Mouse (Mus musculus): ENCODE measurements around the gene Mid1. TPM values are rescaled to one million over a fixed set of nuclear protein-coding genes. Genes with fewer than 3 reads are reported as not detected.
A peak's percentile ranks its signal among the peaks of the same experiment; 100 is the strongest.
"Not testable (repeated sequence)": the region's sequence is repeated elsewhere in the genome, so short reads cannot be mapped to it uniquely, and the experiment has no call there.

The Mid1 gene
- polyA plus RNA-seq, 1 experiment from 2014 or later = 11.7 TPM

- no peaks in the 10 kb centered on the region for H3K9me3 ChIP-seq (replicated peaks)
- no peaks in the 10 kb centered on the region for H3K36me3 ChIP-seq (ENCODE audit: poor library complexity, severe bottlenecking)
- peaks cover 7% of the 10 kb centered on the region; the same call in 1 of the 2 replicates for H3K27me3 ChIP-seq
- H3K4me2 ChIP-seq = no peak overlapping the region
- peaks cover 17% of the 10 kb centered on the region; the same call in 1 of the 2 replicates for H3K4me1 ChIP-seq
- H3K4me3 ChIP-seq = no peak overlapping the region
- no peak overlapping the region for H3K27ac ChIP-seq
- ATAC-seq = no peak
- no peak overlapping the region for H3K9ac ChIP-seq
- WGBS = 77% methylated on average over 3 of the region's 3 CpGs
These were observed 248.2 kb downstream of the Mid1 start for GRCm38 (mm10) chrX:169933228-169933627.

- WGBS = 44% methylated on average over 5 of the region's 5 CpGs
- Histone ChIP-seq H3K4me2 (no peak overlapping the region), H3K36me3 (ENCODE audit: poor library complexity, severe bottlenecking) (no peaks in the 10 kb centered on the region), H3K4me3 (no peak overlapping the region), H3K9ac (no peak overlapping the region), H3K27me3 (peaks cover 7% of the 10 kb centered on the region; the same call in 1 of the 2 replicates), H3K9me3 (replicated peaks) (no peaks in the 10 kb centered on the region), H3K27ac (no peak overlapping the region), H3K4me1 (peaks cover 9% of the 10 kb centered on the region; the same call in 1 of the 2 replicates)
- no peak for ATAC-seq
These were observed 252.2 kb downstream of the Mid1 start for GRCm38 (mm10) chrX:169937119-169937719.

GRCm38 (mm10) chrX:169940531-169940930 lies 255.5 kb downstream of the Mid1 start:
- Histone ChIP-seq H3K9ac (no peak overlapping the region), H3K36me3 (ENCODE audit: poor library complexity, severe bottlenecking) (no peaks in the 10 kb centered on the region), H3K27me3 (peaks cover 3% of the 10 kb centered on the region; the same call in 1 of the 2 replicates), H3K9me3 (replicated peaks) (no peaks in the 10 kb centered on the region), H3K4me3 (no peak overlapping the region), H3K4me1 (no peaks in the 10 kb centered on the region), H3K4me2 (no peak overlapping the region), H3K27ac (no peak overlapping the region)
- ATAC-seq = no peak
- 90% methylated on average over 4 of the region's 4 CpGs for WGBS

DNA sequence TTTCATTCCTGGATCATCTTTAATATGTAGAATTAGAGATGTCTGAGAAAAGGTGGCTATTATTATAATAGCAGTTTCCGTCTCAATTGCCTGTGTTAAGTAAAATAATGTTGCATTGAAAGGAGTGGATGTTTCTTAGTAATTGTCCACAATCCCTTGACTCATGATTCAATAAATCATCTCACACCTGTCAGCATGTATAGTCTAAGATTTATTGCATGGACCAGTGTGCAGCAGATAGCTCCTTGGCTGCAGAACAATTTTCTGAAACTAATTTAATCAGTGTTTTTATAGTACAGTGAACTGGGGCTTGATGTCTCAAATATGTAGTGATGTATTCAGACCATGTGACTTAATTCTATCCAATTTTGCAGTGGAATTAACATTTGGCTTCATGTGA lies 265.6 kb downstream of the Mid1 start:
- Histone ChIP-seq H3K4me2 (no peak overlapping the region), H3K9ac (no peak overlapping the region), H3K27ac (no peak overlapping the region), H3K4me1 (peaks cover 9% of the 10 kb centered on the region), H3K4me3 (no peak overlapping the region), H3K36me3 (ENCODE audit: poor library complexity, severe bottlenecking) (no peaks in the 10 kb centered on the region), H3K27me3 (no peaks in the 10 kb centered on the region), H3K9me3 (replicated peaks) (no peaks in the 10 kb centered on the region)
- no peak for ATAC-seq
- 26% methylated on average over 1 of the region's 1 CpGs for WGBS

DNA sequence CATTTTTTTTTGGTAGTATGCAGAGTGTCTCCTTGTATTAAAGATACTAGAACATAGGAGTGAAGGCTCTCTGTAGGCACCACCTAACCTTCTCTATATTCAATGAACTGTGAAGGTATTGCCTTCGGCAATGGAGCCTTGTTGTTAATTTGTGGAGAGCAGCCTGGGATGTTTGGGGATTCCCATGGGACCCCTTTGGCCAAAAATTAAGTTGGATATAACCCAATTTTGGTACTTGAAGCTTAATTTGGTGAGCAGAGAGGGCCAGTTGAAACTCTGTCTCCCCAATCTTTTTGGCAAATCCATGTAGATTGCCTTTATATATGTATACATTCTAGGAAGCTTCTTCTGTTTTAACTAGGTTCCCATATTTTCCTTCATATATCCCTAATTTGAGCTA lies 284.3 kb downstream of the Mid1 start:
- no peaks in the 10 kb centered on the region for H3K27me3 ChIP-seq
- no peaks in the 10 kb centered on the region for H3K4me1 ChIP-seq
- H3K4me2 ChIP-seq = no peak overlapping the region
- no peak for ATAC-seq
- H3K9ac ChIP-seq = no peak overlapping the region
- peaks cover 34% of the 10 kb centered on the region for H3K9me3 ChIP-seq (replicated peaks)
- peaks cover 30% of the 10 kb centered on the region for H3K36me3 ChIP-seq (ENCODE audit: poor library complexity, severe bottlenecking)
- WGBS = 94% methylated on average over 1 of the region's 1 CpGs
- no peak overlapping the region for H3K4me3 ChIP-seq
- H3K27ac ChIP-seq = no peak overlapping the region

GRCm38 (mm10) chrX:169969765-169970164 lies 284.8 kb downstream of the Mid1 start:
- 86% methylated on average over 3 of the region's 3 CpGs for WGBS
- H3K9ac ChIP-seq, H3K4me3 ChIP-seq, H3K27ac ChIP-seq, H3K4me1 ChIP-seq, H3K4me2 ChIP-seq, H3K27me3 ChIP-seq: not testable (repeated sequence)
- Histone ChIP-seq H3K36me3 (ENCODE audit: poor library complexity, severe bottlenecking) (peaks cover 34% of the 10 kb centered on the region), H3K9me3 (replicated peaks) (peaks cover 38% of the 10 kb centered on the region)
- peak; percentile 52; the same call in 1 of the 2 replicates for ATAC-seq

DNA sequence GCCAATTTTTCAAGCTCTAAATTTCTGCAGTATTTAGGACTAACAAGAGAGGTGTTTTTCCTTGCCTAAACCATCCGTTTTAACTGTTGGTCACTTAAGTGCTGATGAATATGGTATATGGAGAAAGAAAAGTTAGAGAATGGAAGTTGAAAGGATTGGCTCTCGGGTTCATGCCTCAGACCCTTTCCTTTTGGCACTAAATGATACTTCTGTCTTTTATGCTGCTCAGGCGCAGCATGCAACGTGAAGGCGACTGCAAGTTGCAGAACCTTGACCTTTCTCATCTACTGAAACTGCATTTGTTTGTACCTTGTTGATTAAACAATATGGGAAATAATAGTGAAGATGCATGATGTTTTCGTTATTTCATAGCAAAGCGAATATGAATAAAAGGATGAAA lies 285.5 kb downstream of the Mid1 start:
- H3K27me3 ChIP-seq, H3K9ac ChIP-seq, H3K4me1 ChIP-seq, H3K4me2 ChIP-seq, H3K4me3 ChIP-seq, ATAC-seq, H3K27ac ChIP-seq: not testable (repeated sequence)
- 88% methylated on average over 7 of the region's 7 CpGs for WGBS
- Histone ChIP-seq H3K36me3 (ENCODE audit: poor library complexity, severe bottlenecking) (peaks cover 40% of the 10 kb centered on the region), H3K9me3 (replicated peaks) (peaks cover 46% of the 10 kb centered on the region)

DNA sequence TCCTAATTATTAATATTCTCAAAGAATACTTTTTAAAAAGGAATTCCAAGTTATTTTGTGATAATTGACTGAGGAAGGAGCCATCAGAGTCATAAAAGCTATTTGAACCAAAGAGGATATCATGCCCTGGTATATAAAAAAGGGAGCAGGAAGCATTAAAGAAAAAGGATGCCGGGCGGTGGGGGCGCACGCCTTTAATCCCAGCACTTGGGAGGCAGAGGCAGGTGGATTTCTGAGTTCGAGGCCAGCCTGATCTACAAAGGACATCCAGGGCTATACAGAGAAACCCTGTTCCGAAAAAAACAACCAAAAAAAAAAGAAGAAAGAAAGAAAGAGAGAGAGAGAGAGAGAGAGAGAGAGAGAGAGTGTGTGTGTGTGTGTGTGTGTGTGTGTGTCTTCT lies 286.6 kb downstream of the Mid1 start:
- H3K4me1 ChIP-seq, ATAC-seq, H3K27ac ChIP-seq, H3K27me3 ChIP-seq, H3K4me2 ChIP-seq, H3K9ac ChIP-seq, H3K4me3 ChIP-seq: not testable (repeated sequence)
- WGBS = 89% methylated on average over 6 of the region's 6 CpGs
- Histone ChIP-seq H3K36me3 (ENCODE audit: poor library complexity, severe bottlenecking) (peaks cover 44% of the 10 kb centered on the region), H3K9me3 (replicated peaks) (peaks cover 51% of the 10 kb centered on the region)

GRCm38 (mm10) chrX:169972131-169972530 lies 287.1 kb downstream of the Mid1 start:
- ATAC-seq = 0 out of 2 replicates have a peak, but pooled peaks have one; percentile 31
- Histone ChIP-seq H3K9me3 (replicated peaks) (peaks cover 53% of the 10 kb centered on the region), H3K36me3 (ENCODE audit: poor library complexity, severe bottlenecking) (peaks cover 46% of the 10 kb centered on the region)
- H3K27me3 ChIP-seq, H3K9ac ChIP-seq, H3K4me1 ChIP-seq, H3K27ac ChIP-seq, H3K4me2 ChIP-seq, H3K4me3 ChIP-seq: not testable (repeated sequence)
- 76% methylated on average over 2 of the region's 2 CpGs for WGBS

- H3K4me2 ChIP-seq, ATAC-seq: not testable (repeated sequence)
- 74% methylated on average over 6 of the region's 6 CpGs for WGBS
These were observed 287.9 kb downstream of the Mid1 start for GRCm38 (mm10) chrX:169972791-169973494.

DNA sequence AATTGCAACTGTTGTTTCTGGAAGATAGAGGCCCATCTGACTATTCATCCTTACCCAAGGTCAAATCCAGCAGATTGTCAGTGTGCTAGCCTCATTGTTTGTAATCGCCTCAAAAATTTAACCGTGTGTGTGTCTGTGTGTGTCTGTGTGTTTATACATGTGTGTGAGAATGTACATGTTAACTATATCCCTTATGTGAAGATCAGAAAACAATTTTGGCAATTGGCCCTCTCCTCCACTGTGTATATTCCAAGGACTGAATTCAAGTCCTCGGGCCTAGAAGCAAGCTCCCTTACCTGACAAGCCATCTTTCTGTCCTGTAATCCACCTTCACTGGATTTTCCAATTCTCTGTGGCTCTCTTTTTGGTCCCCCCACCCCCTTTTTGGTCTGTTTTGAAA lies 288.8 kb downstream of the Mid1 start:
- not testable (repeated sequence) for H3K27ac ChIP-seq, H3K27me3 ChIP-seq, H3K4me2 ChIP-seq, H3K4me1 ChIP-seq, H3K9ac ChIP-seq, H3K4me3 ChIP-seq, ATAC-seq
- WGBS = 61% methylated on average over 3 of the region's 3 CpGs
- Histone ChIP-seq H3K9me3 (replicated peaks) (peaks cover 63% of the 10 kb centered on the region), H3K36me3 (ENCODE audit: poor library complexity, severe bottlenecking) (peaks cover 58% of the 10 kb centered on the region)

More at GRCm38 (mm10) chrX:169972791-169973494, 287.9 kb downstream of the Mid1 start:
- H3K4me1 ChIP-seq, H3K27me3 ChIP-seq, H3K9ac ChIP-seq, H3K4me3 ChIP-seq, H3K27ac ChIP-seq: not testable (repeated sequence)
- Histone ChIP-seq H3K36me3 (ENCODE audit: poor library complexity, severe bottlenecking) (peaks cover 50% of the 10 kb centered on the region), H3K9me3 (replicated peaks) (peaks cover 55% of the 10 kb centered on the region)

GRCm38 (mm10) chrX:169974456-169974855 lies 289.5 kb downstream of the Mid1 start:
- peaks cover 59% of the 10 kb centered on the region for H3K36me3 ChIP-seq (ENCODE audit: poor library complexity, severe bottlenecking)
- H3K4me3 ChIP-seq, H3K4me1 ChIP-seq, H3K9ac ChIP-seq, H3K4me2 ChIP-seq, H3K27ac ChIP-seq, H3K27me3 ChIP-seq, ATAC-seq: not testable (repeated sequence)
- WGBS = 67% methylated on average over 4 of the region's 4 CpGs
- H3K9me3 ChIP-seq (replicated peaks) = peaks cover 69% of the 10 kb centered on the region
